Mouse (Mus musculus): ENCODE results near the gene H2afz. TPM values are rescaled to one million over a fixed set of nuclear protein-coding genes. Genes with fewer than 3 reads are reported as not detected.

H2afz gene
- 1,293 TPM for polyA plus RNA-seq (2017; shearing (Covaris generic))

GRCm38 (mm10) chr3:137864124-137864987 lies at the start of gene H2afz:
TSS of gene H2afz (plus strand) at chr3:137864487.

GRCm38 (mm10) chr3:137867437-137868093 lies 3.3 kb downstream of the H2afz start, which contains the start of gene Dnajb14:
TSS of gene Dnajb14 (plus strand) at chr3:137867675.

Other genes starting within 250 kb of the H2afz start
- gene Ddit4l, start 242.9 kb upstream of the H2afz start, polyA plus RNA-seq (2017; shearing (Covaris generic)): not detected
- gene Gm21962, start 193.0 kb upstream of the H2afz start, polyA plus RNA-seq (2017; shearing (Covaris generic)): not detected
- 4.1 TPM for gene Dnajb14, start 3.2 kb downstream of the H2afz start, polyA plus RNA-seq (2017; shearing (Covaris generic))
- gene Lamtor3, start 54.0 kb downstream of the H2afz start, polyA plus RNA-seq (2017; shearing (Covaris generic)): 82.3 TPM
- 110 TPM for gene Dapp1, start 117.1 kb downstream of the H2afz start, polyA plus RNA-seq (2017; shearing (Covaris generic))
- gene 1110002E22Rik, start 200.6 kb downstream of the H2afz start, polyA plus RNA-seq (2017; shearing (Covaris generic)): not detected
- not detected for gene Gm5105, start 202.9 kb downstream of the H2afz start, polyA plus RNA-seq (2017; shearing (Covaris generic))